Mouse (Mus musculus): Measurements from ENCODE around the gene Map4k3. TPM values are rescaled to one million over a fixed set of nuclear protein-coding genes. Genes with fewer than 3 reads are reported as not detected.

Gene Map4k3
- polyA plus RNA-seq, 1 experiment = 41.4 TPM

DNA sequence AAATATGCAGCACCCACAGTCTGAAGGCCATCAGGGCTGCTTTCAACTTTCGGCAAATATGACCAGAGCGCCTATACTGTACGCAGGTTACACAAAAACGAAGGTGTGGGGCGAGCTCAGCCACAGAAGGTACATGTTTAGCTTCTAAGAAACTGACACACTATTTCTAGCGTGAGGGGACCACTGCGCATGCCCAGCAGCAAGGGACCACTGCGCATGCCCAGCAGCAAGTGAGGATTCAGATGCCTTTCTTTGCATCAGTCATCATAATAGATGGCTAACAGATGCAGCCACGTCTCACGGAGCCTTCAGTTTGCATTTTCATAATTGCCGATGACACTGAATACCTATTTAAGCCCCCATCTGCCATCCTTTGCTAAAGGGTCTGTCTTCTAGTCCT is 39.6 kb downstream of the Map4k3 start:
- no peak for DNase-seq (ENCODE audit: extremely low spot score in 1 of 2, low spot score in 1 of 2)

DNA sequence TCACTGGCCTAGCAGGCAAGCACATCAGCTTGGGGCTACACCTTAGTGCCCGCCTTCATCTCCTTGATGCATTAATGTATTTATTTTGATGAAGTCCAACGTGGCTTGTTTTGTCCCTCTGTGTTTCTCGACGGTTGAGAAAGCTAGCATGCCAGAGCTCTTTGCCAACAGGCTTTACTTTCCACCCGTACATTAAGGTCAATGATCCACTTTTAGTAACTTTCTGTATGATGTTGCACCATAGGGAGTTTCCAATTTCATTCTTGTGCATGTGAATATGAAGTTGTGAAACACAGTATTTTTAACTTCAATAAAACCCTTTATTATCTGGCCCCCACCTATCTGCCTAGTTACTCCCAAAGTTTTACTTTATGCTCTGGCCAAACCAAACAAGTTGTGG is 42.2 kb downstream of the Map4k3 start:
- no peak for DNase-seq (ENCODE audit: extremely low spot score in 1 of 2, low spot score in 1 of 2)

DNA sequence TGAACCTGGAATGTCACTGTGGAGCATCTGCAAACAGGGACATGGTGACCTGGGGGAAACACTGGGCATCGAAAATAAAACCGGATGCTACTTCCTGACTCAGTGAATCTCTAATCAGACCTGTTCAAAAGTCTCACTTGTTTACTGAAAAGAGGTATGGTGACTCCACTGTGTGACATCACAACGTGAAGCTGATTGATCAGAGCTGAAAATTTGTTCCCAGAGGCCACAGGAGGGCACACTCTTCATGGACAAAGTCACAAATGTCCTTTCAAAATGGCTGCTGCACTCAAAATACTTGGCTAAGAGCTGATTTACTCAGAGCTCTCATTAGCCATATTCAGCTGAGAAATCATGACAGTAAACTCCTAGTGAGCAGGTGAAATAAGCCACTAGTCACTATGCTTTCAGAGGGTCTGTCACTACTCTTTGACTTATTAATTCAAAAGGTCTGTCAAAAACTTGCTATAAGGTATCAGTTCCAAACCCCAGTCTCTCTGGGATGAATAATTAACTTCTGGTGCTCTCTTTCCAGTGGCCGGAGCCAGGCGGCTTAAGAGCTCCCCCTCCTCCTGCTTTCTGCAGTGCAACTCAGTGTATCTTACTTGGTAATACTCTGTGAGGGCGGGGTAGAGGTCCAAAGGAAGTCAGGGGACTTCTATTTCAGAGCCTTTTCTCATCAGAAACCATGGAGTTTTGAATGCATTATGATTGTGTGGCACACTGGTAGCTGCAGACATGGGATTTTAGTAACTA is 44.3 kb downstream of the Map4k3 start:
- DNase-seq (ENCODE audit: extremely low spot score in 1 of 2, low spot score in 1 of 2) = no peak

DNA sequence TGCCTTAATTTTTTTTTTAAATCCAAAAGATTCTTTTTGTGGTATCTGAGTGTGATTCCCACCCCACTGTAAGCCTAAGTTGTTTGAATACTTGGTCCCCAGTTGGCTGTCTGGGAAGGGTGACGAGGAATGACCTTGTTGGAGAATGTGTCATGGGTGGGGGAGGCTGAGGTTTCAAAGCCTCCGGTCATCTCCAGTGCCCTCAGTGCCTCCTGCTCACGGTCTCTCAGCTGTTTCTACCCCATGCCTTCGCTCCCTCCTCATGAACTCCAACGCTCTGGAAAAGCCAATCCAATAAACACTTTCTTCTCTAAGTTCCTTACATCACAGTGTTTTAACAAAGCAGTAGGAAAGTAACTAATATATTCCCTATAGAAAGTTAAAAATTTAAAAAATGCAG is 45.2 kb downstream of the Map4k3 start:
- DNase-seq (ENCODE audit: extremely low spot score in 1 of 2, low spot score in 1 of 2) = no peak

DNA sequence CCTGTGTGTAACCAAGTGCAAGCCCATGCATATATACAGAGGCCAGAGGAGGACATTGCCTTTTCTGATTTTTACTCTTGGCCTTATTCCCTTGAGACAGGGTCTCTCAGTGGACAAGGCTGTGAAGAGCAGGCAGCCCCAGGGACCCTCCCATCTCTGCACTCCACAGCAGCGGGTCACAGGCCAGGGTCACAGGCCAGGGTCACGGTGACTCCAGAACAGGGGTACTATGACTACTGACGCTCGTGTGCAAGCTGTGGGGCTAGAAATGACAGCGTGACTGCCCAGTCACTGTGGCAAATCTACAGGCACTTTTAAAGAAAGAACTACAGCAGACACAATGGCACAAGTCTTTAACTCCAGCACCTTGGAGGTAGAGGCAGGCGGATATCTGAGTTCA is 50.1 kb downstream of the Map4k3 start:
- DNase-seq (ENCODE audit: extremely low spot score in 1 of 2, low spot score in 1 of 2) = no peak

DNA sequence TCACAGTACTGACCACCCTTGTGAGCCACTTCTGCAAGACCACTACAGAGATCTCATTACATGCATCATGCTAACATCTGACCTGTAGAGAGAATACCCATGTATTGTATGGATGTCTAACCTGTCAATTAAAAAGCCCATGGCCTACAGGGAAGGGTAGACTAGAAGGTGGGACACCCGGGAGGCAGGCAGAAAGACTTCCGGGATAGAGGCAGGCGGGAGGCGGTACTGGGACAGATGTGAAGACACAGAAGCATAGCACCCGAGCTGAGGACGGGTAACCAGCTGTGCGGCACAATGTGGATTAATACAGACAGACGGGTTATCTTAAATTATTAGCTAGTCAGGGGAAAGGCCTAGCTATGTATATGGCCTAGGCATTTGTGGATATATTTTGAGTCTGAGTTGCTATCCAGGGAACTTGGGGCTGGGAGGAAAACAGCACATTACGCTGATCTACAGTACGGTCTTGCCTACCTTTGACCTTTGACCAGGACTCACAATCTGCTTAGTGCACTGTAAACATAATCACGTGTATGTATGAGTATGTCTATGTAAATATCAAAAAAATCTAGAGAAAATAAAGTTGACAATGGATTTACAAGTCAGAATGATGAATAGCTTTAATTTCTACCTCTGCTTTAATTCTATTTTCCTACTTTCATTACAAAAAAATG is 51.3 kb downstream of the Map4k3 start:
- no peak for DNase-seq (ENCODE audit: extremely low spot score in 1 of 2, low spot score in 1 of 2)

DNA sequence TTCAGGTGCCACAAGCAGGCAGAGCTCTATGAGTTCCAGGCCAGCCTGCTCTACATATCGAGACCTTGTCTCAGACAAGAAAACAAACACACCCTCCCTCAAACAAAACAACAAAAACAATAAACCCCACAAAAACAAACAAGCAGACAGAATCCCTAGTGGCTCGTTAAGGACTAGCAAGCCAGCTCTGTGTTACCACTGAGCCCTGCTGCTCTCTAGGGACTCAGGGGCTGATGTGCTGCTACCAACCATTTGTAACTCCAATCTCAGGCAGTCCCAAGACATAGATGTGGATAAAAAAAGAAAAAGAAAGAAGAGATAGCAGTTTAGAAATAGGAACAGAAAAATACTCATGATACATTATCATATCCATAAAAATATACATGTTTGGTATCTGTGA is 52.1 kb downstream of the Map4k3 start:
- no peak for DNase-seq (ENCODE audit: extremely low spot score in 1 of 2, low spot score in 1 of 2)

DNA sequence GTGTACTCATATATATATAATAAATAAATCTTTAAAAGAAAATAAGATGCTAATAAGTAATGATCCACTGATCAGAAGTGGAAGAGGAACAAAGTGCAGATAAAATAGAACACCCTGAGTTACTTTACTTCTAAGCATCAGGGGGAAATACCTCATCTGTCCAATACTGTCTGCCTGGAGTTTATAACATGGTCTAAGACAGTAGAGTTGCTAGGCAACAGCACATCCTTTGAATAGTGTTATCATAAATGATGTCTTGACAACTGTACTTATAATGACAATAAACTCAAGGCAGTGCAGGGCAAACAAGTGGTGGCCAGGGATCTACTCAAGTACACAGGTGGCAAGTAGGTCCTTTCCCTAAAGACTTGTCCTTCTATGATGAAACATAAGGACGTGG is 57.9 kb downstream of the Map4k3 start:
- no peak for DNase-seq (ENCODE audit: extremely low spot score in 1 of 2, low spot score in 1 of 2)

DNA sequence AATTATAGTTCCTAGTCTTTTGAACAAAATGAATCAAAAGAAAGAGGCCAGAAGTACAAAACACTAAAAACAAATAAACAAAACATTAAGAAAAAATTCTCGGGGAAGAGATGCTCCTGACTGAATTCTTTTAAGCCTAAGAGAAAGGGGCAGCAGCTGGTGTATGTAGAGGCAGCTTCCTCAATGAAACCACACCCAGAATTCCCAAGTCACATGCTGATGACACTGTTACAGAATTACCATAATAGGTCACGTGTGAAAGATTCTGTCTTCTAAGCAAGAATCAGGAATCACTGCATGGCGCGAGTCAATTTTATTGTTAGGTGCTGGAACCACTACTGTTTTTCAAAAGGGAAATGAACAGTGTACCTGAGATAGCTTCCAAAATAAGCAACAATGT is 64.7 kb downstream of the Map4k3 start:
- no peak for DNase-seq (ENCODE audit: extremely low spot score in 1 of 2, low spot score in 1 of 2)

DNA sequence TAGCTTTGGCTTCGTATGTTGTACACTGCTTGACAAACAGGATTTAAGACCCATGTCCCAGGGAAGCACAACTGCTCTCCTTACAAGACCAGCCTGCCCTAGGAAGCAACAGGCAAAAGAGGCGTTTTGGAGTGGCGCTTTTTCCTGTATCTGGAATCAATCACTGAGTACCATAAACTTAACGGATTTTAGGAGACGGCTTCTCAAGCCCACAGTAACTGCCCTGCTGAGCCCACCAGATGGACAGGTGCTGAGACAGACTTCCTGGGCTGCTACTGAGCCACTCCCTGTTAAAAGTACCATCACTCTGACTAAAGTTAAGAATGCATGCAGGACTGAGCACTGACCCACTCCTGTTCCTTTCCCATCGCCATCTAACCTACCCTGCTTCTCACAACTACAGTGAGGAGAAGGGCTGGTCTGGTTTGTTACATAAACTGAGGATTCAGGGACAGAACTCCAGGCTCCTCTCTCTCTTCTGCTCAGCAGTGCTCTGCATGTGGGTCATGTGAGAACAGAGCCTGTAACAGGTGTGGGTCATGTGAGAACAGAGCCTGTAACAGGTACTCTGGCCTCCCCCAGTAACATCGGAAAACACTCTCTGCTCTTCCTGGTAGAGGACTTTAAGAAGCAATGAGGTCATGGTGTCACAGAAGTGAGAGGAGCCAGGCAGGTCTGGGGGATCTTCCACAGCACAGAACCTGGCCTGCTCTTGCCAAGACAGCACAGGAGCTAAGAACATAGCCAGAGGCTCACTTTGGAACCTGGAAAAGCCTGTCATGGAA is 65.3 kb downstream of the Map4k3 start:
- no peak for DNase-seq (ENCODE audit: extremely low spot score in 1 of 2, low spot score in 1 of 2)

DNA sequence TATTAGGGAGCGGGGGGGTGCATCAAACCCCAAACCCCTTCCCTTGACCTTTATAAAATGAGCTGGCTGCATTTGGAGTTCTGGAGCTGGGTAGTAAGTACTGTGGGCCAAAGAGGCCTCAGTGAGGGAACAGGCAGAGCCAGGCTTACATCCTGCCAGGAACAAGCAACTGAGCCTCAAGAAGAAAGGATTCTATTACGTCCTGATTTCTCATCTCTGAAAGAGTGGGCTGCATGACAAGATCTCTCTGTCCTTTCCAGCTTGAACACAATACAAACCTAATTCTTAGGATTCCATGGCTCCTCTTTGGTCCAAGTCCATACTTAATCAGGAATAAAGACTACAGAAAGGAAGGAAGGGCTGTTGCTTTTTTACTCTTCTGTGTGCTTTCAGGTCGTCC is 66.4 kb downstream of the Map4k3 start:
- DNase-seq (ENCODE audit: extremely low spot score in 1 of 2, low spot score in 1 of 2) = no peak

DNA sequence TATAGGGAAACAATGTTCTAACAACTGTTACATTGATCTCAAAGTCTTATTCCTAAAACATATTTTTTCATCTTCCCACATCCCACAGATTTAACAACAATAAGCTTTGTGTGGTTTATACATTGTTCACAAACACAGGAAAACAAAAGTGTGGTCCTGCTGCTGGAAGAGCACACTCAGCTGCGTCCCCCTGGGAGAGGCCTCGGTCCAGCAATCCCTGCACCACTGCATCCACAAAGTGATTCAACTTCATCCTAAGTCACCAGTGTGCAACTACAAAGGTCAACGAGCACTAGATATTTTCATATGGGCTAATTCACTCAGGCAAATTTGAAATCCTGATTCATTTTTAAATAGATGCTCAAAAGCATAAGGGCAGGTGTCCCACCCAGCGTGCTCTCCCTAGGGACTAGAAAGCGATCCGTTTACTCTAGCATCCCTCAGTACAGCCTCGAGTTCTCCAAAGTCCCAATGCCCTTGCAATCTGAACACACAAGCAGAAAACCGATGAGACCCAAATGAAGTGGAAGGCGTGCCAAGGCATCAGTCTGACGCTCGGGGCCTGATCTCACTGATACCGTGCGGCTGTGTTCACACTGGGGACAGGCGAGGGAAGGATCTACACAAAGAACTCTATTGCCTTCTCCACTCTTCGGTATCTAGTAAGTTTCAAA is 67.4 kb downstream of the Map4k3 start:
- DNase-seq (ENCODE audit: extremely low spot score in 1 of 2, low spot score in 1 of 2) = no peak

DNA sequence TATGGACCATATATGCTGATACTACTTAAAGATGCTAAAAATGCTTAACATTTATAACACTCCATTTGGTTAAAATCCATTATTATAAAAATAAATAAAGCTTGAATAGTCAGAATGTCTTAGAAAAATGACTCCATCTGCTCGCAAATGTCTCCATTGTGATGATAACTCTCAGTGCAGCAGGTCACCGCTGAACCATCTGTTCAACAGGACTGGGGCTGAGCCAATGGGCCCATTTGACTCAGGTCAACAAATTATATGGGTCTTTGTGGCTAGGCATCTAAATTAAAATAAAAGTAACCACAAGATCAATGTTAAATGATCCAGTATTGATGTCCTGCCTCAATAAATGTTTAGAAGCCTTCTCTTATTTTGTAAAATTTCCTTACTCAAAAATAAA is 68.1 kb downstream of the Map4k3 start:
- no peak for DNase-seq (ENCODE audit: extremely low spot score in 1 of 2, low spot score in 1 of 2)

DNA sequence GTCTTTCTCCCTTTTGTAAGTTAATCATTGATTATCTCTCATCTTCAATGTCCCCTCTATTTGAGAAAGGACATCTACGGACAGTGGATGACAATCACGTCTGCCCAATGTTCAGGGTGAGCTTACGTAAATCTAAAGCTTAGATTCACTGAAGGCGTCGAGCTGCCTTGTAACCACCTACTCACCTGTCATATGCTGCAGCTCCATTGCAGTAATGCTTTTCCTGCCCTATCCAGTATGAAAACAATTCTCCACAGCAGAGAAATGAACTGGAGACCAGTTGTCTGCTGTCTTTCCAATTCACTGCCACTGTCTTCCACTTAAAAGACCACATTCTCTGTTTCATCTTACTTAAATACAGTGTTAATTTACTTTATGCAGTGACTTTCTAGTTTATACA is 68.5 kb downstream of the Map4k3 start:
- DNase-seq (ENCODE audit: extremely low spot score in 1 of 2, low spot score in 1 of 2) = peak in 1 of 2 experiments; percentile 27

DNA sequence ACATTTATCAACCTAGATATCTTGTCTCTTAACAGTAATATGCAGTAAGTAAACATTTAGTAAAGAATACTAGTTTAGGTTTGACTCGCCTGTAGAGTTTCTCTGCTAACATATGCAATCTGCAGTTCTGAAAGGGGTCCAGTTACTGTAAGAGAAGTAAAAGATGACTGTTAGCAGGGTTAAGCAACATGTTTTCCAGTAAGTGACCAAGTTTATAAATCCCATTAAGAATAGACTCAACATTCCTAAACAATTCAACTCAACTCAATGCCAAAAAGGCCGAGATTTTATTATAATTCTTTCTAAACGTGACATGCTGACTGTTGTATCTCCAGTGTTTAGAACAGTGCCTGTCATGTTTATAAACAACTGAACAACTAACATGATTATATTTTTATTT is 74.0 kb downstream of the Map4k3 start:
- DNase-seq (ENCODE audit: extremely low spot score in 1 of 2, low spot score in 1 of 2) = no peak

DNA sequence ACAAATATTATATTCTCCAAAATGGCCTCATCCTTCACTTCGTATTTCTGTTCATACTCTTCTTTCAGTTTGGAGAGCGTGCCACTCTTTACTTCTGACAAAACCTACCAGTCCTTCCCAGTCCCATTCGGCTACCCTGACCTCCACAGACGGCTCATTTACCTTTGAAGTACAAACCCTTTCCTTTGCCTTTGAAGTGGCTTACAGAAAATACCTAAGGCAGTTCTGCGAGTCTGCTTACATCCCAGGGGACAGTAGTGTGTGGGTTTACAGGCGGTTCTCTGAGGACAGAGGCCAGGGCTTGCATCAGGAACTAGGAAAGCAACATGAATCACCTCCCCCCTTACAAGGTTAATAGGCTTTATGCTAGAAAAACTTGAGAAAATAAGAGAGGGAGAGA is 75.5 kb downstream of the Map4k3 start:
- no peak for DNase-seq (ENCODE audit: extremely low spot score in 1 of 2, low spot score in 1 of 2)

DNA sequence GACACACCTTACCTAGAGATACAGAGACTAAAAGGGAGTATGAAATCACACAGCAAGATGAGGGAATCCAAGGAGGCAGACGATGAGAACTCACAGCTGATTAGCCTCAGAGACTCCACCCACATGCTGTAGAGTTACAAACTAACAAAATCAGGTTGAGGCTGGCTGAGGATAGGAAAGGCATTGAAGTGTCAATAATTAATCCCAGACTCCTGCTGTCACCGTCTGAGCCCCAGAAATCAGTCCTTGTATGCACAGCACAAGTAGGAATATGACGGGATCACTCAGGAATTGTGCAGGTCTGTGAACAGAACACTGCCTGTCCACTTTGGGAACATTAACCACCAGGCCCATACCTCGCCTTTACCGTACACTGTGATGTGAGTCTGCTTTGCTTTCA is 81.4 kb downstream of the Map4k3 start:
- no peak for DNase-seq (ENCODE audit: extremely low spot score in 1 of 2, low spot score in 1 of 2)

DNA sequence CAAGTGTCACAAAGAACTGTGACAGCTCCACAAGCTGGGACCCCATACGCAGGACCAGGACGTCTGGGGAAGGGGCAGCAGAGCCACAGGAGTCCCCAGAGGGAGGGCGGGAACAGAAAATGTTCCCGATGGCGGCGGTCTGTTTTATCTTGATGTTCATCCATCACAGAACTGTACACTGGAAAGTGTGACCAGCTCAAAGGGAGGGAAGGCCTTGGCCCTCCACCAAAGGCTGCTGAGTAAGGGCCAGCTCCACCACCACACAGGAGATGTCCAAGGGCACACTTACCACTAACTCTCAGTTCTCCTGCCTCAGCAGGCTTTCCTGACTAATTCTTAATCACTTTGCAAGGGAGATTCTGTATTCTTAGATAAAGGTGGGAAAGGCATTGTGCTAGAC is 82.2 kb downstream of the Map4k3 start:
- DNase-seq (ENCODE audit: extremely low spot score in 1 of 2, low spot score in 1 of 2) = no peak

DNA sequence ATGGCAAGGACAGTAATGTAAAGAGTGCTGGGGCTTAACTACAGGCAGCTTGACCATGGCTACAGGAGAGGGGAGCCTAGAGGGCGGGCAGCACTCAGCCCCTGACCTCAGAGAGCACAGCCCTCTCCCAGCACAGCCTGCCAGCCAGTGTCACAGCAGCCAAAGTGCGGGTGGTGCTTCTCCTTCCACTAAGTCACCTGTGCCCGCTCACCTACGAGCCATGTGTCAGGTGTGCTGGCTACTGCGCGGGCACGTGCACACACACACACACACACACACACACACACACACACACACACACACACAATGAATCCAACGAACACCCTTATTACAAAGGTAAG is 82.6 kb downstream of the Map4k3 start:
- no peak for DNase-seq (ENCODE audit: extremely low spot score in 1 of 2, low spot score in 1 of 2)

DNA sequence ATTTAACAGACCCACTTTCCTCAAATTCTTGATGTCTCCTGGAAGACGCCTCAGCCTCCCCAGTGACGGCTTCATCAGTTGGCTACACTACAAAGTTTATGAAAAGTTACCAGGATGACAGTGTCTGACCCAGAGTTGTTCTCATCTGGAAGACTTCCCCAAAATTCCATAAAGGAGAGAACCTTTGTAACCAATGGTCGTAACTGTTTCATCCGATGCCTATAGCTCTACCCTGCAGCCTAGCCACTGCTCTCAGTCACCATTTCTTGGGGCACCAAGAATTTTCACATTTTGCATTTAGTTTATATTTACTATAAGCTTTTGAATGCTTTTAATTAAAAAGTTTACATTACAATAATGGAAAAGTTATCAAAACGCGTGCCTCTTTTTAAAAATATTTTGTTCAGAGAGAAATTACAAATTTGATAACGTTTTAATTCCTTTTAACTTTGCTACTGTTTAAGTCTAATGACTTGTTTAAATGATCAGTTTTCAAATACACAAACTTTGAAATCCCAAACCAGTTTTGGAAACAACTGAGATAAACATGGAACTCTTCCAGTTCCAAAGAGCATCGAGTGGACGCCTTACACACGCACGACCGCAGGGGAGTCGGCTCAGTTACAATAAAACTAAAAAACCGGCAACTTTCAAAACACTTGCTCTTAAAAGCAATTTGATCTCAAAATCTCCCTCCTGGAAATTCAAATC is 83.1 kb downstream of the Map4k3 start:
- DNase-seq (ENCODE audit: extremely low spot score in 1 of 2, low spot score in 1 of 2) = no peak

DNA sequence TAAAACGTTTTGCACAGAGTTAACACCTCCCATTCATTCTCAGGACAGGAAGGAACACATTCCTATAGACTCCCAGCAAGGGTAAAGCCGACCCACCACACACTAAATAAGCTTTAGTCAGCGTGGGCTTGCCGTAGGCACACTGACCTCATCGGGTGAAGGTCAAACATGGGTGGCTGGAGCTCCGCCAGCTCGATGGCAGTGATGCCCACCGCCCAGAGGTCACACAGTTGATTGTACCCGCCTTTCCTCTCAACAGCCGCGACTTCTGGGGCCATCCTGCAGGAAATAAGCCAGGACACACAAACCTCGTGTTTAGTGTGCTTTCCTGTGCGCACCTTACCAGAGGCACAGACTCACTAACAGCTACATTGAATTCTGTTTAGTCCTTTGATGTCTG is 83.7 kb downstream of the Map4k3 start:
- DNase-seq (ENCODE audit: extremely low spot score in 1 of 2, low spot score in 1 of 2) = no peak

Data from frontal cortex, adult 2 months (tissue).